Mouse (Mus musculus): ENCODE results near the gene Vwa7.

DNA sequence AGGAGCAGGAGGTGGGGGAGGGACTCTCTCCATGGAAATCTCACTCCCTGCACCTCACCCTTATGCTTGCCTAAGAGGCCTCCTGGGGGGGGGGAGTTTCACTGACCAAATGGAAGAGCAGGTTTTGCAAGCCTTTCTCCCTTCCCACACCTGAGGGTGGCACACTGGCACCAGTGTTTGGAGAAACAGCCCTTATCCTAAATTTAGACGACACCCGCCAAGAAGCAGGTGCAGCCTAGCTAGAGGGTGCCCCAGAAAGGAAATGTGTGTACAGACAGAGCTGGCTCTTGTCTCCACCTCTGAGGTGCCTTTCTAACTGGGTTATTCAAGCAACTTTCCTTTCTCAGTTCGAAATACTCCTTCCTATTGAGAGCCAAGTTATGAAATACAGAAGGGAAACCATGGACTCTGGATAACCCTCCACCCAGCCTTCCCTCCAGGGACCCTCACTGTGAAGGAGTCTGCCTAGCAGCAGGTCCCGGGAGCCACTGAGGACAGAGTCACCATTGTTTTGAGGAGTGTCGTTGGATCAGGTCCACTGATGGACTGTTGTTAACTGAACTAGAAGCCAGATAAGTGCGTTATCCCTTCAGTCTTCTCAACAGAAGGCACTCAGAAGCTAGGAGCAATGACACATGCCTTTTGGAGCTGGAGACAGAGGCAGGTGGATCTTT is 54.3 kb downstream of the Vwa7 start:
- no peak for TF ChIP-seq CTCF (IDR thresholded peaks at IDR 0.05; ENCODE audit: low read depth, low read length)
- TF ChIP-seq GATA1 (IDR thresholded peaks at IDR 0.05; ENCODE audit: borderline replicate concordance, low read length): no peak
- TF ChIP-seq TAL1 (conservative IDR thresholded peaks at IDR 0.05; ENCODE audit: low read depth, low read length): no peak
- TF ChIP-seq POLR2AphosphoS5 (IDR thresholded peaks at IDR 0.05; ENCODE audit: insufficient replicate concordance, low read depth, low read length): no peak
